Mouse (Mus musculus) fibroblast of lung, adult 2 months (primary cell): ENCODE measurements around the gene Aagab.

ENCODE experiments used
- DNase-seq: peaks from one replicate; pipeline ENCODE4 v3.0.0-alpha.2; 2011; ENCODE audit warnings: low read depth

The Aagab gene

GRCm38 (mm10) chr9:63672797-63673493 lies 70.5 kb downstream of the Aagab start:
- no peak for DNase-seq

- DNase-seq: no peak
Observed at GRCm38 (mm10) chr9:63673494-63673805, 71.0 kb downstream of the Aagab start.

GRCm38 (mm10) chr9:63674613-63675012 lies 72.2 kb downstream of the Aagab start:
- DNase-seq: no peak

GRCm38 (mm10) chr9:63677621-63678020 lies 75.2 kb downstream of the Aagab start:
- peak; percentile 80 for DNase-seq

GRCm38 (mm10) chr9:63678076-63678475 lies 75.6 kb downstream of the Aagab start:
- DNase-seq: no peak

GRCm38 (mm10) chr9:63682301-63682700 lies 79.8 kb downstream of the Aagab start:
- DNase-seq: no peak

- DNase-seq: no peak
Observed at GRCm38 (mm10) chr9:63682943-63683342, 80.5 kb downstream of the Aagab start.

GRCm38 (mm10) chr9:63684277-63684676 lies 81.8 kb downstream of the Aagab start:
- no peak for DNase-seq

GRCm38 (mm10) chr9:63685352-63685751 lies 82.9 kb downstream of the Aagab start:
- DNase-seq: no peak

GRCm38 (mm10) chr9:63687413-63688015 lies 85.1 kb downstream of the Aagab start:
- DNase-seq: no peak

GRCm38 (mm10) chr9:63690511-63690910 lies 88.1 kb downstream of the Aagab start:
- DNase-seq: no peak

- no peak for DNase-seq
Observed at GRCm38 (mm10) chr9:63691960-63692359, 89.5 kb downstream of the Aagab start.
